Mouse (Mus musculus) G1E (cell line): ENCODE measurements around the gene Atp2c2. TPM values are rescaled to one million over a fixed set of nuclear protein-coding genes. Genes with fewer than 3 reads are reported as not detected.

Experiments
- ATAC-seq: 2 replicates; pipeline ENCODE4 v1.8.0; 2016; ENCODE audit warnings: mild to moderate bottlenecking; ENCODE audit not compliant: insufficient number of reproducible peaks, poor library complexity, low FRiP score, severe bottlenecking; ENCODE audit errors: extremely low read depth
- DNase-seq: peaks from one replicate; pipeline ENCODE4 v3.0.0; 2012; ENCODE audit warnings: low spot score
- H3K27me3 ChIP-seq: 2 replicates; pipeline ENCODE4 v1.6.1; 2012; ENCODE audit warnings: mild to moderate bottlenecking, low read length, inconsistent platforms; ENCODE audit not compliant: insufficient read depth
- H3K36me3 ChIP-seq: replicated peaks from 2 replicates; pipeline ENCODE3; 2012; ENCODE audit warnings: mild to moderate bottlenecking, inconsistent platforms
- H3K4me1 ChIP-seq: 2 replicates; pipeline ENCODE4 v1.6.1; 2012; ENCODE audit warnings: low read depth, low read length, inconsistent platforms, mixed read lengths; ENCODE audit not compliant: insufficient read depth
- H3K4me3 ChIP-seq: 2 replicates; pipeline ENCODE4 v1.5.1; 2012; ENCODE audit warnings: low read depth, mild to moderate bottlenecking, inconsistent platforms, low read length, moderate library complexity, mixed read lengths
- H3K9me3 ChIP-seq: replicated peaks from 2 replicates; pipeline ENCODE4 v1.6.1; 2012; ENCODE audit warnings: inconsistent platforms
- CTCF ChIP-seq: IDR thresholded peaks from 2 replicates; pipeline ENCODE4 v1.5.1; 2012; ENCODE audit warnings: low read depth, low read length, inconsistent platforms, mixed read lengths
- GATA1 ChIP-seq: IDR thresholded peaks from 2 replicates; pipeline ENCODE4 v1.6.1; 2012; ENCODE audit warnings: borderline replicate concordance, low read length, inconsistent platforms, mixed read lengths
- GATA2 ChIP-seq: IDR thresholded peaks from 2 replicates; pipeline ENCODE4 v1.6.1; 2012; ENCODE audit warnings: low read depth, low read length, inconsistent platforms, borderline replicate concordance
- POLR2AphosphoS5 ChIP-seq: IDR thresholded peaks from 2 replicates; pipeline ENCODE4 v1.6.1; 2012; ENCODE audit warnings: low read depth, low read length, inconsistent platforms; ENCODE audit not compliant: insufficient replicate concordance
- TAL1 ChIP-seq: conservative IDR thresholded peaks from 2 replicates; pipeline ENCODE4 v1.6.1; 2012; ENCODE audit warnings: low read depth, low read length, inconsistent platforms, mixed read lengths
- polyA plus RNA-seq: library from polyadenylated mRNA; stranded (reverse); fragments of >175 nt; gene quantifications from 2 replicates; pipeline ENCODE4 v1.2.3, GENCODE M21; 2012
- total RNA-seq, 2 experiments: library from RNA; stranded (forward) in 1 of 2; stranded (reverse) in 1 of 2; fragments of 200-1000 nt in 1 of 2; fragments of >200 nt in 1 of 2; fragmentation: Nextera tagmentation in 1 of 2; gene quantifications; 2 replicates each; pipeline ENCODE4 v1.2.3; 2014 to 2017

The Atp2c2 gene
- total and polyA plus RNA-seq, 3 experiments, result not detected

- DNase-seq, result no peak
- Histone ChIP-seq H3K9me3 (no peaks in the 10 kb centered on the region), H3K36me3 (no peaks in the 10 kb centered on the region), H3K4me3 (no peak overlapping the region), H3K27me3 (peaks cover 10% of the 10 kb centered on the region; the same call in 1 of the 2 replicates), H3K4me1 (no peaks in the 10 kb centered on the region)
- ATAC-seq, result no peak
- TF ChIP-seq GATA2, result no peak
- TF ChIP-seq POLR2AphosphoS5, result no peak
These were observed 9.3 kb downstream of the Atp2c2 start for GRCm38 (mm10) chr8:119708878-119709702.

GRCm38 (mm10) chr8:119709703-119710093 is 9.9 kb downstream of the Atp2c2 start:
- TF ChIP-seq CTCF (no peak), TAL1 (no peak), GATA1 (no peak), GATA2 (no peak), POLR2AphosphoS5 (no peak)
- no peaks in the 10 kb centered on the region for H3K4me1 ChIP-seq
- H3K36me3 ChIP-seq, result no peaks in the 10 kb centered on the region
- H3K9me3 ChIP-seq, result no peaks in the 10 kb centered on the region
- no peak overlapping the region for H3K4me3 ChIP-seq
- ATAC-seq, result no peak
- DNase-seq, result no peak
- H3K27me3 ChIP-seq, result peaks cover 10% of the 10 kb centered on the region; the same call in 1 of the 2 replicates

- Histone ChIP-seq H3K36me3 (no peaks in the 10 kb centered on the region), H3K4me3 (no peak overlapping the region), H3K4me1 (no peaks in the 10 kb centered on the region), H3K27me3 (peaks cover 13% of the 10 kb centered on the region; the same call in 1 of the 2 replicates), H3K9me3 (no peaks in the 10 kb centered on the region)
- no peak for TF ChIP-seq POLR2AphosphoS5
- no peak for TF ChIP-seq CTCF
- TF ChIP-seq GATA1, result no peak
- no peak for TF ChIP-seq GATA2
- TF ChIP-seq TAL1, result no peak
- DNase-seq (no peak), ATAC-seq (no peak)
These were observed 12.4 kb downstream of the Atp2c2 start for GRCm38 (mm10) chr8:119712226-119712625.

GRCm38 (mm10) chr8:119713421-119713820 is 13.6 kb downstream of the Atp2c2 start:
- no peak for ATAC-seq

GRCm38 (mm10) chr8:119715221-119715620 is 15.4 kb downstream of the Atp2c2 start:
- H3K4me1 ChIP-seq, result no peaks in the 10 kb centered on the region
- no peaks in the 10 kb centered on the region for H3K36me3 ChIP-seq
- no peak overlapping the region for H3K4me3 ChIP-seq
- H3K9me3 ChIP-seq, result no peaks in the 10 kb centered on the region
- TF ChIP-seq TAL1 (no peak), CTCF (no peak)
- ATAC-seq (no peak), DNase-seq (no peak)
- H3K27me3 ChIP-seq, result peaks cover 10% of the 10 kb centered on the region; the same call in 1 of the 2 replicates

More at GRCm38 (mm10) chr8:119713421-119713820, 13.6 kb downstream of the Atp2c2 start:
- Histone ChIP-seq H3K36me3 (no peaks in the 10 kb centered on the region), H3K9me3 (no peaks in the 10 kb centered on the region), H3K4me1 (no peaks in the 10 kb centered on the region), H3K4me3 (no peak overlapping the region), H3K27me3 (peaks cover 13% of the 10 kb centered on the region; the same call in 1 of the 2 replicates)
- TF ChIP-seq TAL1 (no peak), CTCF (no peak), GATA2 (no peak), GATA1 (no peak), POLR2AphosphoS5 (no peak)
- no peak for DNase-seq

GRCm38 (mm10) chr8:119716730-119717299 is 17.0 kb downstream of the Atp2c2 start:
- Histone ChIP-seq H3K4me1 (no peaks in the 10 kb centered on the region), H3K9me3 (no peaks in the 10 kb centered on the region), H3K4me3 (no peak overlapping the region), H3K27me3 (peaks cover 5% of the 10 kb centered on the region; the same call in 1 of the 2 replicates), H3K36me3 (no peaks in the 10 kb centered on the region)
- TF ChIP-seq CTCF (no peak), GATA1 (no peak), GATA2 (no peak), POLR2AphosphoS5 (no peak), TAL1 (no peak)
- DNase-seq (no peak), ATAC-seq (no peak)
